Mouse (Mus musculus) CH12.LX (cell line): ENCODE measurements around the gene 4933415A04Rik. TPM values are rescaled to one million over a fixed set of nuclear protein-coding genes. Genes with fewer than 3 reads are reported as not detected.

Source experiments
- DNase-seq: peaks from one replicate; pipeline ENCODE4 v3.0.0-alpha.2; 2013; ENCODE audit errors: extremely low read depth
- H3K27ac ChIP-seq: 2 replicates; pipeline ENCODE4 v1.5.1; 2012; ENCODE audit warnings: low read depth, mild to moderate bottlenecking, control low read depth, moderate library complexity; ENCODE audit not compliant: insufficient read depth
- H3K27me3 ChIP-seq: replicated peaks from 2 replicates; pipeline ENCODE3; 2012; ENCODE audit warnings: inconsistent platforms
- H3K36me3 ChIP-seq, 2 experiments: replicated peaks in 1 of 2; 2 replicates each; pipeline versions ENCODE3 to v1.6.1; 2012; ENCODE audit warnings: inconsistent platforms in 1 of 2, low read length in 1 of 2, mild to moderate bottlenecking in 1 of 2, mixed read lengths in 1 of 2, moderate library complexity in 1 of 2; ENCODE audit not compliant: control insufficient read depth in 1 of 2, insufficient read depth in 1 of 2
- H3K4me1 ChIP-seq, 2 experiments: 2 replicates each; pipeline ENCODE4 v1.6.1; 2012; ENCODE audit warnings: inconsistent platforms in 1 of 2, moderate library complexity in 1 of 2; ENCODE audit not compliant: insufficient read depth in 2 of 2, control insufficient read depth in 1 of 2
- H3K4me2 ChIP-seq: 2 replicates; pipeline ENCODE4 v1.6.1; 2012; ENCODE audit warnings: low read depth, mild to moderate bottlenecking, control low read depth; ENCODE audit not compliant: poor library complexity, insufficient read depth, severe bottlenecking
- H3K4me3 ChIP-seq, 3 experiments: fragments of 150-350 bp in 1 of 3; sonication (generic) in 1 of 3; replicated peaks in 1 of 3; 2 replicates each; pipeline versions ENCODE3 to v1.5.1; 2011 to 2012; ENCODE audit warnings: low read depth in 2 of 3, low read length in 2 of 3, mild to moderate bottlenecking in 2 of 3, moderate library complexity in 2 of 3, control low read depth in 1 of 3, improper control_type of control experiment in 1 of 3, inconsistent platforms in 1 of 3, mixed read lengths in 1 of 3; ENCODE audit not compliant: poor library complexity in 1 of 3
- H3K79me2 ChIP-seq: replicated peaks from 2 replicates; pipeline ENCODE4 v1.6.1; 2012; ENCODE audit warnings: mild to moderate bottlenecking, moderate library complexity; ENCODE audit not compliant: control insufficient read depth, poor library complexity, insufficient read depth, severe bottlenecking; ENCODE audit errors: extremely low read depth
- H3K9ac ChIP-seq: 2 replicates; pipeline ENCODE4 v1.6.1; 2012; ENCODE audit warnings: low read depth, mild to moderate bottlenecking, control low read depth, moderate library complexity; ENCODE audit not compliant: insufficient read depth
- H3K9me3 ChIP-seq: replicated peaks from 2 replicates; pipeline ENCODE3; 2012; ENCODE audit warnings: low read length, inconsistent platforms, mixed read lengths
- CHD2 ChIP-seq: IDR thresholded peaks from 2 replicates; pipeline ENCODE4 v1.6.1; 2011; ENCODE audit warnings: low read length, improper control_type of control experiment
- E2F4 ChIP-seq: IDR thresholded peaks from 2 replicates; pipeline ENCODE4 v1.6.1; 2011; ENCODE audit warnings: low read depth, low read length, improper control_type of control experiment; ENCODE audit not compliant: insufficient replicate concordance
- ELF1 ChIP-seq: IDR thresholded peaks from 2 replicates; pipeline ENCODE4 v1.6.1; 2014; ENCODE audit warnings: low read depth, mild to moderate bottlenecking, inconsistent platforms, low read length, improper control_type of control experiment
- ETS1 ChIP-seq: conservative IDR thresholded peaks from 2 replicates; pipeline ENCODE4 v1.6.1; 2012; ENCODE audit warnings: low read depth, mild to moderate bottlenecking, inconsistent platforms, low read length, improper control_type of control experiment, moderate library complexity
- HCFC1 ChIP-seq: IDR thresholded peaks from 2 replicates; pipeline ENCODE4 v1.6.1; 2012; ENCODE audit warnings: low read depth, mild to moderate bottlenecking, inconsistent platforms, low read length, improper control_type of control experiment
- IRF4 ChIP-seq: IDR thresholded peaks from 2 replicates; pipeline ENCODE4 v1.6.1; 2014; ENCODE audit warnings: low read depth, mild to moderate bottlenecking, inconsistent platforms, low read length, improper control_type of control experiment
- JUN ChIP-seq: IDR thresholded peaks from 2 replicates; pipeline ENCODE4 v1.6.1; 2011; ENCODE audit warnings: low read depth, mild to moderate bottlenecking, low read length, improper control_type of control experiment, moderate library complexity; ENCODE audit not compliant: insufficient read depth
- KAT2A ChIP-seq: IDR thresholded peaks from 2 replicates; pipeline ENCODE4 v1.6.1; 2012; ENCODE audit warnings: low read length, improper control_type of control experiment, inconsistent platforms; ENCODE audit not compliant: insufficient replicate concordance
- MAFK ChIP-seq: IDR thresholded peaks from 2 replicates; pipeline ENCODE4 v1.6.1; 2011; ENCODE audit warnings: low read length, improper control_type of control experiment; ENCODE audit not compliant: insufficient replicate concordance
- MAX ChIP-seq: IDR thresholded peaks from 2 replicates; pipeline ENCODE4 v1.6.1; 2011; ENCODE audit warnings: low read length, improper control_type of control experiment
- MEF2A ChIP-seq: IDR thresholded peaks from 2 replicates; pipeline ENCODE4 v1.6.1; 2014; ENCODE audit warnings: low read depth, mild to moderate bottlenecking, inconsistent platforms, low read length, improper control_type of control experiment, borderline replicate concordance
- MYC ChIP-seq: IDR thresholded peaks from 2 replicates; pipeline ENCODE4 v1.6.1; 2011; ENCODE audit warnings: low read depth, mild to moderate bottlenecking, improper control_type of control experiment, low read length
- NELFE ChIP-seq: IDR thresholded peaks from 2 replicates; pipeline ENCODE4 v1.6.1; 2011; ENCODE audit warnings: low read depth, low read length, improper control_type of control experiment
- PAX5 ChIP-seq: IDR thresholded peaks from 2 replicates; pipeline ENCODE4 v1.6.1; 2012; ENCODE audit warnings: low read length, inconsistent platforms, mixed read lengths
- POLR2A ChIP-seq: IDR thresholded peaks from 2 replicates; pipeline ENCODE4 v1.6.1; 2011; ENCODE audit warnings: low read depth, mild to moderate bottlenecking, improper control_type of control experiment, low read length
- RAD21 ChIP-seq: IDR thresholded peaks from 2 replicates; pipeline ENCODE4 v1.6.1; 2011; ENCODE audit warnings: low read depth, mild to moderate bottlenecking, low read length, improper control_type of control experiment, moderate library complexity
- SIN3A ChIP-seq: IDR thresholded peaks from 2 replicates; pipeline ENCODE4 v1.6.1; 2012; ENCODE audit warnings: low read length, improper control_type of control experiment, inconsistent platforms
- SMC3 ChIP-seq: IDR thresholded peaks from 2 replicates; pipeline ENCODE4 v1.6.1; 2011; ENCODE audit warnings: low read depth, low read length, improper control_type of control experiment
- TBP ChIP-seq: conservative IDR thresholded peaks from 2 replicates; pipeline ENCODE4 v1.6.1; 2011; ENCODE audit warnings: low read depth, low read length, improper control_type of control experiment
- USF2 ChIP-seq: conservative IDR thresholded peaks from 2 replicates; pipeline ENCODE4 v1.6.1; 2011; ENCODE audit warnings: low read depth, low read length, improper control_type of control experiment
- ZC3H11A ChIP-seq: IDR thresholded peaks from 2 replicates; pipeline ENCODE4 v1.6.1; 2012; ENCODE audit warnings: low read depth, mild to moderate bottlenecking, inconsistent platforms, low read length, improper control_type of control experiment
- ZKSCAN1 ChIP-seq: IDR thresholded peaks from 2 replicates; pipeline ENCODE4 v1.6.1; 2012; ENCODE audit warnings: low read depth, inconsistent platforms, low read length, improper control_type of control experiment, borderline replicate concordance
- ZNF384 ChIP-seq: IDR thresholded peaks from 2 replicates; pipeline ENCODE4 v1.6.1; 2012; ENCODE audit warnings: low read depth, low read length, improper control_type of control experiment, inconsistent platforms
- dilution Hi-C: fragments of 300-500 bp; cut with MboI; formaldehyde crosslinking; loops from 2 replicates; pipeline ENCODE4 v1.14.3; 2020; ENCODE audit warnings: low sequenced_read_pairs; ENCODE audit not compliant: extremely low pct_unique_long_range_greater_than_20kb, extremely low pct_ligation_motif_present
- in situ Hi-C: fragments of 300-500 bp; cut with MboI; formaldehyde crosslinking; loops from 3 replicates; pipeline ENCODE4 v1.14.3; 2019; ENCODE audit warnings: low sequenced_read_pairs, low pct_ligation_motif_present, low pct_unique_long_range_greater_than_20kb, mixed read lengths
- polyA plus RNA-seq: library from polyadenylated mRNA; unstranded; fragments of >175 nt; gene quantifications from 2 replicates; pipeline ENCODE4 v1.2.1, GENCODE M21; 2012; ENCODE audit warnings: low read depth; ENCODE audit not compliant: insufficient read length
- total RNA-seq, 2 experiments: library from RNA; depleted of rRNA; stranded (reverse); fragments of 300-350 nt in 1 of 2; fragments of >200 nt in 1 of 2; gene quantifications; 2 replicates each; pipeline ENCODE4 v1.2.3; 2012 to 2014

Gene 4933415A04Rik
- total and polyA plus RNA-seq, 3 experiments, result not detected

GRCm38 (mm10) chr11:43569595-43569994 lies 17.2 kb upstream of the 4933415A04Rik start:
- H3K9ac ChIP-seq, result no peak overlapping the region
- DNase-seq, result no peak

GRCm38 (mm10) chr11:43575061-43575375 lies 11.8 kb upstream of the 4933415A04Rik start:
- dilution Hi-C loops, result no loop called here
- no peak overlapping the region for H3K4me2 ChIP-seq

More at GRCm38 (mm10) chr11:43569595-43569994, 17.2 kb upstream of the 4933415A04Rik start:
- Histone ChIP-seq H3K27ac (no peak overlapping the region), H3K79me2 (no peaks in the 10 kb centered on the region), H3K9me3 (no peaks in the 10 kb centered on the region), H3K4me3 (no peak overlapping the region), H3K4me2 (no peak overlapping the region), H3K4me1 (0 out of 4 replicates have a peak, but pooled peaks cover 0 to 2% of the 10 kb centered on the region in 2 experiments), H3K36me3 (no peaks in the 10 kb centered on the region), H3K27me3 (peaks cover 2% of the 10 kb centered on the region)
- dilution Hi-C loops, result no loop called here
- TF ChIP-seq ZKSCAN1 (no peak), JUN (no peak), E2F4 (no peak), MYC (no peak), CHD2 (no peak), MAX (no peak), ZNF384 (no peak), KAT2A (no peak), ETS1 (no peak), IRF4 (no peak), SIN3A (no peak)
- in situ Hi-C loops, result no loop called here

GRCm38 (mm10) chr11:43575376-43576151 lies 11.3 kb upstream of the 4933415A04Rik start:
- H3K27ac ChIP-seq, result no peak overlapping the region

More at GRCm38 (mm10) chr11:43575061-43575375, 11.8 kb upstream of the 4933415A04Rik start:
- Histone ChIP-seq H3K36me3 (no peaks in the 10 kb centered on the region), H3K27ac (no peak overlapping the region), H3K4me3 (no peak overlapping the region), H3K27me3 (peaks cover 2% of the 10 kb centered on the region), H3K9me3 (no peaks in the 10 kb centered on the region), H3K4me1 (peaks cover 3 to 14% of the 10 kb centered on the region in 2 experiments; a peak in 3 of 4 replicates), H3K79me2 (no peaks in the 10 kb centered on the region), H3K9ac (no peak overlapping the region)
- DNase-seq, result peak; percentile 19
- in situ Hi-C loops, result no loop called here
- TF ChIP-seq ZC3H11A, result no peak

More at GRCm38 (mm10) chr11:43575376-43576151, 11.3 kb upstream of the 4933415A04Rik start:
- Histone ChIP-seq H3K79me2 (no peaks in the 10 kb centered on the region), H3K9ac (no peak overlapping the region), H3K4me1 (peaks cover 3 to 14% of the 10 kb centered on the region in 2 experiments; a peak in 3 of 4 replicates), H3K9me3 (no peaks in the 10 kb centered on the region), H3K36me3 (no peaks in the 10 kb centered on the region), H3K4me3 (no peak overlapping the region), H3K4me2 (no peak overlapping the region), H3K27me3 (peaks cover 2% of the 10 kb centered on the region)
- TF ChIP-seq MAFK, result no peak
- no peak for TF ChIP-seq NELFE
- no peak for TF ChIP-seq RAD21
- no peak for TF ChIP-seq PAX5
- TF ChIP-seq TBP, result no peak
- no peak for TF ChIP-seq SMC3
- no peak for TF ChIP-seq POLR2A
- no peak for TF ChIP-seq MYC
- TF ChIP-seq ETS1, result no peak
- no peak for TF ChIP-seq USF2
- no peak for TF ChIP-seq ZKSCAN1
- no peak for TF ChIP-seq HCFC1
- TF ChIP-seq MEF2A, result no peak
- TF ChIP-seq ELF1, result no peak
- dilution Hi-C loops (no loop called here), in situ Hi-C loops (no loop called here)
- DNase-seq, result no peak
